Mouse (Mus musculus): ENCODE results near the gene Agap1. TPM values are rescaled to one million over a fixed set of nuclear protein-coding genes. Genes with fewer than 3 reads are reported as not detected.

The Agap1 gene
- polyA plus RNA-seq, 1 experiment from 2014 or later, result 74.8 TPM

DNA sequence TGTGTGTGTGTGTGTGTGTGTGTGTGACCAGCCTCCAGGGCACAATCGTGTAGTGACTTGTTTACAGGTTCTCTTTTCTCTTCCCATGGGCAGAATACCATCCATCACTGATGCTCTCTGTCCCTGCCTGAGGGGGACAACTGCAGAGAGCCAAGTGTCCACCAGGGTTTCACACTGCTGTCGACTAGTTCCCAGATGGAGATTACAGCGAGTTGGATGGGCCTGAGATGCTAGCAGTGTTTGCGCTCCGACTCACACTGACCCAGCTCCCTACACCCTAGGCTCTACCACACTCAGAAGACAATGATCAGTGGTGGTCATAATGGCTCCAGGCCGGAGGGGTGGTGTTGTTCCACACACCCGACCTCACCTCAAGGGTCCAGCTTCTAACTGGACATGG lies 101.4 kb downstream of the Agap1 start:
- ATAC-seq (ENCODE audit: low FRiP score), result no peak
- no peak overlapping the region for H3K4me2 ChIP-seq (replicated peaks)
- peaks cover 50% of the 10 kb centered on the region for H3K4me1 ChIP-seq
- no peaks in the 10 kb centered on the region for H3K36me3 ChIP-seq
- no peak overlapping the region for H3K4me3 ChIP-seq
- WGBS, result 77% methylated on average over 7 of the region's 7 CpGs
- H3K9ac ChIP-seq, result no peak overlapping the region
- peak overlapping the region; percentile 44; the same call in 1 of the 2 replicates for H3K27ac ChIP-seq
- no peaks in the 10 kb centered on the region for H3K9me3 ChIP-seq (replicated peaks)
- no peaks in the 10 kb centered on the region for H3K27me3 ChIP-seq

DNA sequence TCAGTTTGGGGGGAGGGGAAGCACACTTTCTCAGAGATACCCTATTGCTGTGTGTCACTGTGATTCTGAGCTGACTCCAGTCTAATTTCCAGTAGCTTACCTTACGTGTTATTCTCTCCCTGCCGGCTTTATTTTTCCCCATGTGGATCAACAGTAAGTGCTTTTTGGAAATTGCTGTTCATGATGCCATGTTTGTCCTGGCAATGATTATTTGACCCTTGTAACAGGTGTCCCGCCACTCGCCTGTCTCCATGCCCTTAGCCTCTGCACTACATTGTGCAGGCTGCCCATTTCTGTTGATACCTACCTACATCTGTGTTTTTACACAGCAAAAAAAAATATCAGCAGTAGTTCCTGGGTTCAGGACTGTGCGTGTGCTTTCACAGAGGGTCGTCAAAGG lies 102.8 kb downstream of the Agap1 start:
- Histone ChIP-seq H3K4me3 (no peak overlapping the region), H3K9me3 (replicated peaks) (no peaks in the 10 kb centered on the region), H3K4me1 (peaks cover 41% of the 10 kb centered on the region), H3K36me3 (no peaks in the 10 kb centered on the region), H3K27ac (no peak overlapping the region), H3K4me2 (replicated peaks) (no peak overlapping the region), H3K27me3 (no peaks in the 10 kb centered on the region), H3K9ac (no peak overlapping the region)
- WGBS, result 78% methylated on average over 6 of the region's 6 CpGs
- no peak for ATAC-seq (ENCODE audit: low FRiP score)

DNA sequence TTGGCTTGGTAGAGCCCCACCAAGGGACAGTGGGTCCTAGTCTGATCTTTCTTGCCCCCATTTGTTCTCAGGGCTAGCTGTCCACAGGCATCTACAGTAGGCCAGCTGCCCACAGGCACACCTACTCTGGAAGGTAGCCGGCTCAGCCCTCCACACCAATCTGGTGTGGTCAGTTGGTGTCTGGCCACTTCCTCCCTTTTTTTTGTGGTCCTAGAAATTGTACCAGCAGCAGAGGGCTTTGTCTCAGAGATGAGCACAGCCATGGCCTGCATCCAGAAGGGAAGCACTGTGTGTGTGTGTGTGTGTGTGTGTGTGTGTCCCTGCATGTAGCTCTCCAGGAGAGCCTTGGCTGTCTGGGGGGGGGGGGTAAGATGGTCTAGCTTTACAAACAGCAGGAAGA lies 103.5 kb downstream of the Agap1 start:
- Histone ChIP-seq H3K9me3 (replicated peaks) (no peaks in the 10 kb centered on the region), H3K4me1 (peaks cover 41% of the 10 kb centered on the region), H3K36me3 (no peaks in the 10 kb centered on the region), H3K9ac (no peak overlapping the region), H3K4me2 (replicated peaks) (no peak overlapping the region), H3K4me3 (no peak overlapping the region), H3K27me3 (no peaks in the 10 kb centered on the region), H3K27ac (no peak overlapping the region)
- no peak for ATAC-seq (ENCODE audit: low FRiP score)
- WGBS, result 95% methylated on average over 1 of the region's 1 CpGs

DNA sequence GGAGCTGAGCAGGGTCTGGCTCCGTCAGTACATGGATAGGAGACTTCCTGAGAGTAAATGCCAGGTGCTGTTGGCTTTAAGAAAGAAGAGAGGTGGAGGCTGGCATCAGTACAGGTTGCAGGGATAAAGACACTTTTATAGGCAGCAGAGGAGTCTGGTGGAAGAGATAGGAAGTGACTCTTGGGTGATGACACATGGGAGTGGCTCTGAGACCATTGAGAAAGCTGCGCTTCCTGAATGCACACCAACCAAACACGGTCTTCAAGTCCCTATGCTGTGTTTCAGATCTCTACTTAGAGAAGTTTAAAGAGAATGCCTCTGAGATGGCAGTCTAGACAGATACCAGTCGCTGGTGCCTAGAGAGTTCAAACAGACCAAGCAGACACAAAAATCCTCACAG lies 108.8 kb downstream of the Agap1 start:
- Histone ChIP-seq H3K36me3 (no peaks in the 10 kb centered on the region), H3K4me1 (peaks cover 56% of the 10 kb centered on the region)
- WGBS, result 85% methylated on average over 4 of the region's 4 CpGs

DNA sequence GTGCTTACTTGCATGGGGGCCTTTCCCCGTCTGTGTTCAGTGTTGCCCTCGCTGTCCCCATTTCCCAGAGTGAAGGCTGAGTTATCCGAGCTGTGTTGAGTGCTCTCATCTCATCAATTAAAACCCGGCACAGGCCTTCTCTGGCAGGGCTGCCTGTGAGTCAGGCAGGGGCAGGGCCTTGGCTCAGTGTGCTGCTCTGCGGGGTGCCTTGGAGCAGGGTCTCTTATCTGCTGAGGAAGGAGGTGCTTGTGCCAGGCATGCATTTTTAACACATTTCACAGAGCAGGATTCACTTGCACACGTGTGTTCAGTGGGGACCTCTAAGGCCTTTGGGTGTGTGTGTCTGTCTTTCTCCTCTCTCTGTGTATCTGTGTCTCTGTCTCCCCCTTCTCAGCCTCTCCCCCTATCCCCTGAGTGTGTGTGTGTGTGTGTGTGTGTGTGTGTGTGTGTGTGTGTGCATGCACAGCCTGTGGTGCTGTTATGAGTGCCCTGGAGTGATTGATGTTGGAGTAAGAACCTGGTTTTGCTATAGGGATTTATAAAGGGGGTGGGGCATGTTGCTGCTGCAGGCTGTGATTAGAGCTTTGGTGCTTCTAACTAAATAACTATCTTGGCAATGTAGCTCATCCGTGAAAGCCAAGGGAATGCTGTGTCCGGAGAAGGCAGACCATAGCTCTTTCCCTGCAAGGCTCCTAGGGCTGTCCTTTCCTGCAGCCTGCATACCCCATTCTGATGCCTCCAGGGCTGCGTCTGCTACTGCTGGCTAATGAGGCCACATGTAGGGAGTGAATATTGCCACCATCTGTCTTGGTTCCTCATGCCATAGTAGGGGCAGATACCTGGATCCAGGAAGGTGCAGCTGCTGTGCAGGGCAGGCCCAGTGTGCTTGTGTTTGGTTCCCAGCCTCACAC lies 112.2 kb downstream of the Agap1 start:
- H3K9me3 ChIP-seq (replicated peaks), result no peaks in the 10 kb centered on the region
- no peaks in the 10 kb centered on the region for H3K36me3 ChIP-seq
- no peaks in the 10 kb centered on the region for H3K27me3 ChIP-seq
- H3K9ac ChIP-seq, result no peak overlapping the region
- H3K27ac ChIP-seq, result peak overlapping the region; percentile 80
- no peak overlapping the region for H3K4me2 ChIP-seq (replicated peaks)
- H3K4me1 ChIP-seq, result peaks cover 60% of the 10 kb centered on the region
- peak; percentile 52; the same call in 1 of the 2 replicates for ATAC-seq (ENCODE audit: low FRiP score)
- H3K4me3 ChIP-seq, result no peak overlapping the region
- WGBS, result 22% methylated on average over 9 of the region's 9 CpGs

More for the DNA sequence above, 108.8 kb downstream of the Agap1 start:
- Histone ChIP-seq H3K4me3 (no peak overlapping the region), H3K9me3 (replicated peaks) (no peaks in the 10 kb centered on the region), H3K27me3 (no peaks in the 10 kb centered on the region), H3K27ac (no peak overlapping the region), H3K9ac (no peak overlapping the region), H3K4me2 (replicated peaks) (no peak overlapping the region)
- ATAC-seq (ENCODE audit: low FRiP score), result no peak

DNA sequence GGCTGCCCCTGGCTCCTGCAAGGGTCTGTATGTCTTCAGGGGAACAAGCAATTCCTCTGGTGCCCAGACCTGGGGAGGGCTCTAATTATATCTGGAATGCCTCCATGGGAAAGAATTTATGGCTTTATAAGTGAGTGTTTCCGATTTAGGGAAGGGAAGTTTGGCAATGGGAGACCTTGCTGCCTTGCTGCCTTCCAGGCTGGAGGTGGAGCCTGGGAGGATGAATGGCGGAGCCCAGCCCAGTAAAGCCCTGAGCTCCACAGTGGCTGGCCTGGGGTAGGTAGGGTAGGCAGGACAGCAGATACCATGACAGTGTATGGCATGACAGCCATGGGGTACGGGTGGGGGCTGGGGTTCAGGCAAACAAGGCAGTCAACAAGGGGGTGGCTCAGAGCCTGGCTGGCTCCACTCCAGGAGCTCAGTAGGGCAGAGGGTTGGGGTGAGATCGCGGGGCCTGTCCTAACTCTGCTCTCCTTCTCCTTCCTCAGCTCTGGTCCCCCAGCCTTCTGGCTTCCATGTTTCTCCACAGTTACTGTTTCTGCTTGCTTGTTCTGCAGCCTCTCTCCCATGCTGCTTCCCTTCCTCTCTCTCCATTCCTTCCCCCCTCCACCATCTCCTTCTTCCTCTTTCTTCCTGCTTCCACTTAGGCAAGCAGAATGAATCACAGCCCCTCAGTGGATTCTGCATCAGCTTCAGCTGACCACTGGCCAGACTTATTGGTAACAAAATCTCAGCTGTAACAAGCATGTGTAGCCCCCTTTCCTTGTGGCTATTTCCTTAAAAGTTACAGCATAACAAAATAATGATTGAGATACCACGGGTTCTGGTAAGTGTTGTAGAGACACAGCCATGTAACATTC lies 114.2 kb downstream of the Agap1 start:
- no peaks in the 10 kb centered on the region for H3K36me3 ChIP-seq
- no peak overlapping the region for H3K4me2 ChIP-seq (replicated peaks)
- H3K9ac ChIP-seq, result no peak overlapping the region
- H3K9me3 ChIP-seq (replicated peaks), result no peaks in the 10 kb centered on the region
- H3K27ac ChIP-seq, result no peak overlapping the region
- no peak overlapping the region for H3K4me3 ChIP-seq
- H3K27me3 ChIP-seq, result no peaks in the 10 kb centered on the region
- peaks cover 60% of the 10 kb centered on the region for H3K4me1 ChIP-seq
- 71% methylated on average over 6 of the region's 6 CpGs for WGBS
- no peak for ATAC-seq (ENCODE audit: low FRiP score)

DNA sequence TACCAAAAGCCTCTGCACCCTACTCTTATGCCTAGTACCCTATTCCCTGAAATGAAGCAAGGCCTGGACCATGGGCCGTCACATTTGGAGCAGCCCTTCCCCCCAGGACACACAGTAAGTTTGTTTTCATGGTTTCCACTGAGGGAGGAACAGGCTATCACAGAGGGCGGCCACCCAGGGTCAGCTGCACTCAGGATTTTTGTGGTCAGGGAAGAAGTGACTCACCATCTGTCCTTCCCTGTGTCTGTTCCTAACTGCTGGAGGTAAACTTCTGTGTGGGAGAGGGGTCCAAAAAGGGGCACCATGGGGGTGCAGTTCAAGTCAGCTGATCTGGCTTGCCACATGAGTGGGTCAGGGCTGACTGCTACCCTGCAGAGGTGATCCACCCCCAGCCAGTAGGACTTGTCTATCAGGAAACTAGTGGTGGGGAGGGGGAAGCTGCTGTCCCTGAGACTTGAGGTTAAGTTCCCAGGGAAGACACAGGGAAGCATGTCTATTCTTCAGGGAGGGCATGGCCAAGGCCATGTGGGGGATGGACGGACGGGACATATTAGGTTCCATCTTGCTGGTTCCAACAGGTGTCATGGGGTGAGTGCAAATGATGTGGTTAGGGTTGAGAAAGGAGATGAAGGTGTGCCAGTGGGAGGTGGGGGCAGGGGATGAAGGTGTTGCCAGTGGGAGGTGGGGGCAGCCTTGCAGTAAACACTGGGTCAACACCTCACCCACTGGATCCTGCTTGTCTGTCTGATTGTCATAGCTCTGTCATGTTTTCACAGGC lies 116.1 kb downstream of the Agap1 start:
- no peak overlapping the region for H3K27ac ChIP-seq
- H3K36me3 ChIP-seq, result no peaks in the 10 kb centered on the region
- WGBS, result 76% methylated on average over 4 of the region's 4 CpGs
- no peak overlapping the region for H3K9ac ChIP-seq
- no peak for ATAC-seq (ENCODE audit: low FRiP score)
- H3K4me1 ChIP-seq, result peaks cover 54% of the 10 kb centered on the region
- no peak overlapping the region for H3K4me2 ChIP-seq (replicated peaks)
- H3K27me3 ChIP-seq, result no peaks in the 10 kb centered on the region
- H3K4me3 ChIP-seq, result no peak overlapping the region
- no peaks in the 10 kb centered on the region for H3K9me3 ChIP-seq (replicated peaks)

DNA sequence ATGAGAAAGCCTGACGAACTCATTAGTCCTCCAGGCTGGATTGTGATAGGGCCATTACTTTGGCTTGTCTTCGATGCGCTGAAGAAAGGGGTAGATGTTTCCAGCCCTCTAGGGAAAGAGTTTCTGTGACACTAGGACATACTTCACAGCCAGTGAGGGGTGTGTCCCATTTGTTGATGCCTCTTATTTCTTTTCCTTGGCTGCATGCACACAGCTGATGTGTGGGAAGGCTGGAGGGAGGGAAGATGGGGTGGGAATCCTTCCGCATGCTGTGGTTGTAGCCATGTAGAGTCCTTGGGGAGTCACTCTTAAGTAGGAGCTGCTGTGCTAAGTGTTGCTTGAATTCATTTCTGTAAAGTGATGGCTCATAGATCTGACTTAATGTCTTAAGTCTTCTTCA lies 118.9 kb downstream of the Agap1 start:
- 93% methylated on average over 4 of the region's 4 CpGs for WGBS
- H3K36me3 ChIP-seq, result no peaks in the 10 kb centered on the region
- H3K4me1 ChIP-seq, result peaks cover 55% of the 10 kb centered on the region
- H3K4me2 ChIP-seq (replicated peaks), result no peak overlapping the region
- H3K4me3 ChIP-seq, result no peak overlapping the region
- H3K9me3 ChIP-seq (replicated peaks), result no peaks in the 10 kb centered on the region
- no peaks in the 10 kb centered on the region for H3K27me3 ChIP-seq
- H3K27ac ChIP-seq, result no peak overlapping the region
- no peak overlapping the region for H3K9ac ChIP-seq
- no peak for ATAC-seq (ENCODE audit: low FRiP score)

DNA sequence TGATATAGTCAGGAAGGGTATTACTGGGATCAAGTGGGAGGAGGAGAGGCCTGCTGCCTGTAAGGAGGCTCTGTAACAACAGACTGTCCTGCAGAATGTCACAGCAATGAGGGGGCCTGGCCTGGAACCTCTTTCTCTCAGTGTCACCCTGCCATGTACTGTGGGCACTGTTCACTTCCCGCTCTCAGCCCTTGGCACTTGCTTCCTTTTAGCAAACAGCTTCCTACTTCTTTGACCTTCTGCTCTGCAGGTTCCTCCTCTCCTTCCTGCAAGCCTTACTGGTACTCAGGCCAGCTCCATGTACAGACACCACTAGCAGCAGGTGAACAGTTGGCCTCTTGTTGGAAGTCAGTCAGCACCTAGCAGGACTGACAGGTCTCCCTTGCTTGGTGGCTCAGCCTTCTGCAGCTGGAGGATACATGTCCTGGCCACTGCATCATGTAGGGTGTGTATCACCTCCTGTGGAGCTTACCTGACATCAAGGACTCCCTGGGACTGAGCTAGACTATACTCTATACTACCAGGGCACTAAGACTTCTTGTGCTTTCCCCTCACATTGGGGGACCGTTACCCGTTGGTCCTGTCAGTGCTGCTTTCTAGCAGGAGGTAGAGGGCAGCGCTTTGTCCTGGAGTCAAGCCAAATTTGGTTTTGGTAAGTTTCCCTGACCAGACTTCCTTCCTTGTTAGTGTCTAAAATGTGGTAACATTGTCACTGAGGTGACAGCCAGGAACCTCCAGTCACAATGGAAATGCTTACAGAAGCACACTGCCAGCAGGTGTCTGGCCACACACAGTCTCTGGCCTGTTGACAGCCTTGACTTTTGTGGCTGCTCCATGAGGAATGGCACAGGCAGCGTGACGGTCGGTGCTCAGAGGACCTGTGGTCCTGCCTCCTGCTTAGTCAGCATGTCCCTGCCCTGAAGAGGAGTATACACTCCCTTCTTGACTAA lies 120.6 kb downstream of the Agap1 start:
- peak overlapping the region; percentile 26; the same call in 1 of the 2 replicates for H3K27ac ChIP-seq

DNA sequence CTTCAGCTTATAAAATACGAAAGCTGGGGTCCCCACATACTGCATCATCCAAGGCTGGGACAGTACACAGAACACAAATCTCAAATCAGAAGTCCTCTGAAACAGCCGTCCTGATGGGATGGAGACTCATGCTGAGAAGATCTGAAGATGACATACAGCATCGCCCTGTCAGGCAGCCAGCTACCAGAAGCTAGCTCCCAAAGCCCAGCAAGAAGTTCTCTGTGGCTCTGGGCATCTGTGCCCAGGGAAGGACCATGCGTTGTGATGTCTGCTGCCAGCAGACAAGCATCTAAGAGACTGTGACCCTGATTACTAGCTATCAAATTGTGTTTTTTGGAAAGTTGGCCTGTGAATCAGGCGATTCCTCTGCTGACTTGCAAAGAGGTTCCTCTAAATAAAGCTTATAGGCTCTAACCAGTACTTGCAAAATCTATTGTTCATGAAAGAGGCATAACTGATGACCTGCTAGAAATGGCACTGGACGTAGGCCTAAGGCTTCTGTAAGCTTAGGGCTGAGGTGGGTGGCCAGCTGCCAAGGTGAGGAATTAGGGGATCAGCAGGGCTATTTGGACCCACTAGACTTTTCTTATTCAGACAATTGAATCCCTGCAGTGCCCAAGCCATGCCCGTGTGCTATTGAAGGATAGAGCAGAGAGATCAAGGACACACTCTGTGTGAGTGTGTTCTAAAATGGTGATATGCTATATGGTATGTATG lies 121.7 kb downstream of the Agap1 start:
- Histone ChIP-seq H3K27me3 (no peaks in the 10 kb centered on the region), H3K4me2 (replicated peaks) (peak overlapping the region; percentile 56), H3K4me3 (peak overlapping the region; percentile 21; the same call in 1 of the 2 replicates), H3K36me3 (no peaks in the 10 kb centered on the region), H3K9ac (peak overlapping the region; percentile 66), H3K9me3 (replicated peaks) (no peaks in the 10 kb centered on the region), H3K4me1 (peaks cover 48% of the 10 kb centered on the region), H3K27ac (peak overlapping the region; percentile 98)
- peak; percentile 1; the same call in 1 of the 2 replicates for ATAC-seq (ENCODE audit: low FRiP score)
- 47% methylated on average over 7 of the region's 7 CpGs for WGBS

More for the DNA sequence above, 120.6 kb downstream of the Agap1 start:
- Histone ChIP-seq H3K4me3 (no peak overlapping the region), H3K4me2 (replicated peaks) (no peak overlapping the region), H3K27me3 (no peaks in the 10 kb centered on the region), H3K4me1 (peaks cover 51% of the 10 kb centered on the region), H3K36me3 (no peaks in the 10 kb centered on the region), H3K9me3 (replicated peaks) (no peaks in the 10 kb centered on the region), H3K9ac (no peak overlapping the region; the same call in 1 of the 2 replicates)
- WGBS, result 36% methylated on average over 7 of the region's 7 CpGs
- no peak for ATAC-seq (ENCODE audit: low FRiP score)

Measured in hindbrain, embryonic 12.5 days (tissue).